Mouse (Mus musculus): ENCODE results near the gene Atp6ap1. TPM values are rescaled to one million over a fixed set of nuclear protein-coding genes. Genes with fewer than 3 reads are reported as not detected.

The Atp6ap1 gene
- polyA plus RNA-seq, 1 experiment from 2014 or later, result 140 TPM

- Histone ChIP-seq H3K27me3 (no peaks in the 10 kb centered on the region), H3K4me2 (replicated peaks) (no peak overlapping the region), H3K27ac (no peak overlapping the region), H3K9ac (no peak overlapping the region), H3K4me1 (peaks cover 6% of the 10 kb centered on the region; the same call in 1 of the 2 replicates), H3K36me3 (peaks cover 3% of the 10 kb centered on the region; the same call in 1 of the 2 replicates), H3K4me3 (no peak overlapping the region), H3K9me3 (replicated peaks) (no peaks in the 10 kb centered on the region; the same call in 1 of the 2 replicates)
- WGBS, result 31% methylated on average over 10 of the region's 10 CpGs
- ATAC-seq (ENCODE audit: low FRiP score), result no peak
These were observed 23.2 kb upstream of the Atp6ap1 start for GRCm38 (mm10) chrX:74273422-74274322.

GRCm38 (mm10) chrX:74277916-74278315, 19.0 kb upstream of the Atp6ap1 start:
- WGBS, result 81% methylated on average over 8 of the region's 8 CpGs
- ATAC-seq (ENCODE audit: low FRiP score), result no peak

GRCm38 (mm10) chrX:74281041-74281731, 15.7 kb upstream of the Atp6ap1 start:
- no peak; the same call in none of the 2 replicates for ATAC-seq (ENCODE audit: low FRiP score)
- H3K4me3 ChIP-seq, result peak overlapping the region; percentile 57
- H3K4me1 ChIP-seq, result peaks cover 12% of the 10 kb centered on the region
- no peak overlapping the region for H3K27ac ChIP-seq
- no peaks in the 10 kb centered on the region for H3K27me3 ChIP-seq
- H3K9ac ChIP-seq, result peak overlapping the region; percentile 70
- no peaks in the 10 kb centered on the region for H3K36me3 ChIP-seq
- 23% methylated on average over 14 of the region's 14 CpGs for WGBS
- H3K9me3 ChIP-seq (replicated peaks), result no peaks in the 10 kb centered on the region
- H3K4me2 ChIP-seq (replicated peaks), result peak overlapping the region; percentile 67

More at GRCm38 (mm10) chrX:74277916-74278315, 19.0 kb upstream of the Atp6ap1 start:
- H3K4me3 ChIP-seq, result no peak overlapping the region
- no peak overlapping the region for H3K4me2 ChIP-seq (replicated peaks)
- H3K27me3 ChIP-seq, result no peaks in the 10 kb centered on the region
- H3K9ac ChIP-seq, result no peak overlapping the region
- no peaks in the 10 kb centered on the region for H3K36me3 ChIP-seq
- H3K27ac ChIP-seq, result no peak overlapping the region
- no peaks in the 10 kb centered on the region for H3K9me3 ChIP-seq (replicated peaks)
- 0 out of 2 replicates have a peak, but pooled peaks cover 3% of the 10 kb centered on the region for H3K4me1 ChIP-seq

GRCm38 (mm10) chrX:74281732-74282394, 15.0 kb upstream of the Atp6ap1 start, which contains the start of the genes Taz and Dnase1l1:
Gene Taz (plus strand): TSS chrX:74281912.
Gene Dnase1l1 (minus strand): TSS chrX:74282337.
- peak; percentile 65 for ATAC-seq (ENCODE audit: low FRiP score)
- peak within 1 kb of the TSS; percentile 57 for H3K4me3 ChIP-seq
- H3K36me3 ChIP-seq, result no peaks in the 10 kb centered on the region
- 19% methylated on average over 16 of the region's 16 CpGs for WGBS
- no peaks in the 10 kb centered on the region for H3K27me3 ChIP-seq
- peak within 1 kb of the TSS; percentile 67 for H3K4me2 ChIP-seq (replicated peaks)
- peak within 1 kb of the TSS; percentile 70 for H3K9ac ChIP-seq
- no peaks in the 10 kb centered on the region for H3K9me3 ChIP-seq (replicated peaks)
- H3K27ac ChIP-seq, result peak within 1 kb of the TSS; percentile 70
- H3K4me1 ChIP-seq, result peaks cover 12% of the 10 kb centered on the region

DNA sequence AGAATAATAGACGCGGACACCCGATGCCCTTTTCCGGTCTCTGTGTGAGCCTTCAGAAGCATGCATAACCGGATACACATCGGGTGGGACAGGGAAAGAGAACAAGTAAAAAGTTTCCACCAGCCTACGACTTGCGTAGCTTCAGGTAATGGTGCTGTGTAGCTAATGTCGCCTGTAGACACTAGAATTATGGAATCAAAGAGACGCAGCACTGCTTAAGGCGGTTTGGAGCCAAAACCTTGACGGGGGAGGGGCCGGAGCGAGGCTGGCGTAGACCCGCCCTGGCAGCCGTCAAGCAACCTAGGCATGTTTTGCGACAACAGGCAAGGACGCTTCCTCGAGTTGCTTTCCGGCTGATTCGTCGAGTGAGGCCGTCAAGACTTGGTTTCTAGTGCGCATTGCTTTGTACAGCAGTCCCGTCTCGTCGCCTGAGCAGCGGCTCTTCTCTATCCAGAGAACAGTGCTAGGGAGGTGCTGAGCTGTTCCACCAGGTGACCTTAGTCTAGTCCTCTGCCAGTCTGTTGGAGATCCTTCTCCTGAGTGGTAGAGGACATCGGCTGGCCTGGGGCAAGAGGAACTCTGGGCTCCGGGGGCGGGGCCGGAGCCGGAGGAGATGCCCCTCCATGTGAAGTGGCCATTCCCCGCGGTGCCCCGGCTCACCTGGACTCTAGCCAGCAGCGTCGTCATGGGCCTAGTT, 14.4 kb upstream of the Atp6ap1 start:
- Histone ChIP-seq H3K27ac (peak overlapping the region; percentile 70), H3K4me3 (peak overlapping the region; percentile 57), H3K4me1 (peaks cover 12% of the 10 kb centered on the region), H3K27me3 (no peaks in the 10 kb centered on the region), H3K9me3 (replicated peaks) (no peaks in the 10 kb centered on the region), H3K36me3 (no peaks in the 10 kb centered on the region), H3K4me2 (replicated peaks) (peak overlapping the region; percentile 67), H3K9ac (peak overlapping the region; percentile 70)
- WGBS, result 29% methylated on average over 39 of the region's 39 CpGs
- peak; percentile 82 for ATAC-seq (ENCODE audit: low FRiP score)

DNA sequence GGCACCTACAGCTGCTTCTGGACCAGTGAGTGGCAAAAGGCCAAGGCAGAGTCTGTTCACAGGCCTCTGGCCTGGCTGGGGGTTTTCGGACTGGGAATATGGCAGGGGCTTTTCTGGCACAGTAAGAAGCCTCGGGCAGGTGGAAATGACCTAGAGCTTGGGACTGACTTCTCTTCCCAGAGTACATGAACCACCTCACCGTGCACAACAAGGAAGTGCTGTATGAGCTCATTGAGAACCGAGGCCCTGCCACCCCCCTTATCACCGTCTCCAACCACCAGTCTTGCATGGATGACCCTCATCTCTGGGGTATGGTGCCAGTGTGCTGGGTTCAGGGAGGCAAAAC, 13.8 kb upstream of the Atp6ap1 start:
- Histone ChIP-seq H3K36me3 (no peaks in the 10 kb centered on the region), H3K4me1 (peaks cover 12% of the 10 kb centered on the region), H3K9me3 (replicated peaks) (no peaks in the 10 kb centered on the region), H3K27me3 (no peaks in the 10 kb centered on the region), H3K9ac (peak overlapping the region; percentile 70), H3K4me2 (replicated peaks) (peak overlapping the region; percentile 67), H3K4me3 (peak overlapping the region; percentile 57), H3K27ac (peak overlapping the region; percentile 70; the same call in 1 of the 2 replicates)
- peak; percentile 44 for ATAC-seq (ENCODE audit: low FRiP score)
- WGBS, result 35% methylated on average over 5 of the region's 5 CpGs

GRCm38 (mm10) chrX:74293431-74293830, 3.5 kb upstream of the Atp6ap1 start:
- Histone ChIP-seq H3K27me3 (no peaks in the 10 kb centered on the region), H3K4me3 (no peak overlapping the region), H3K4me1 (peaks cover 3% of the 10 kb centered on the region; the same call in 1 of the 2 replicates), H3K9me3 (replicated peaks) (no peaks in the 10 kb centered on the region), H3K4me2 (replicated peaks) (no peak overlapping the region), H3K27ac (no peak overlapping the region), H3K9ac (no peak overlapping the region), H3K36me3 (0 out of 2 replicates have a peak, but pooled peaks cover 4% of the 10 kb centered on the region)
- no peak for ATAC-seq (ENCODE audit: low FRiP score)
- 76% methylated on average over 4 of the region's 4 CpGs for WGBS

DNA sequence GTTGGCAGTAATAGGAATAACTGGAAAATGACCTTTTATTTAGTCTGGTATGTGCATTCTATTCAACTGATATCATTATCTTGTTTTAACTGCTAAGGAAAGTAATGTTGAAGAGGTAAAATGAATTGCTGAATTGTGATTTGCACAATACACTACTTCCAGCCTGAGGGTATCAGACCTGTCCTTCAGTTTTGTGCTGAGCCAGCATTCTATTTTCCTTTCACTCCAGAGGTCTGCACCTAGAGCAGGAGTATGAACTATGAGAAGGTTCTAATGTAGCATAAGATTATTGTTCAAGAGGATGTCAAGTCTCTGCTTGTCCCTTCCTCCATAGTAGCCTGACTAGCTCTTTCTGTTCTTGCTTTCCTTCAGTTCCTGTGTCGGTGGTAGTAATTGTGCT, 1.5 kb downstream of the Atp6ap1 start:
- 95% methylated on average over 1 of the region's 1 CpGs for WGBS
- Histone ChIP-seq H3K4me1 (peaks cover 3% of the 10 kb centered on the region; the same call in 1 of the 2 replicates), H3K9ac (no peak overlapping the region), H3K27ac (no peak overlapping the region), H3K27me3 (no peaks in the 10 kb centered on the region), H3K36me3 (peaks cover 26% of the 10 kb centered on the region), H3K9me3 (replicated peaks) (no peaks in the 10 kb centered on the region), H3K4me3 (no peak overlapping the region), H3K4me2 (replicated peaks) (0 out of 2 replicates have a peak overlapping the region, but pooled peaks have one; percentile 22)
- ATAC-seq (ENCODE audit: low FRiP score), result no peak

DNA sequence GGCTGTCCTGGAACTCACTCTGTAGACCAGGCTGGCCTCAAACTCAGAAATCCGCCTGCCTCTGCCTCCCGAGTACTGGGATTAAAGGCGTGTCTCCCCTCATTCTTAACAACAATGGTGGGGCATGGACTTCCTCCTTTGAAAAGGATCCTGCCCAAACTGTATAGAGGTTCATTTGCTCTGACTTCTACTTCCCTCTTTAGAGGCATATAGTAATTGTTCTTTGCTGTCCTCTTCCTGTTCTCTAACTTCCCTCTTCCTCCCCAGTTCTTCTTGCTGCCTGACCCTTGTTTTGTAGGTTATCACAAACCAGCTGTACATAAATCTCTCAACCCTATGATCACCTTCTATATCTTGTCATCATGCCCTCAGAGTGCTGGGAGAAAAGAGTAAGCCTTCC, 2.8 kb downstream of the Atp6ap1 start:
- no peak for ATAC-seq (ENCODE audit: low FRiP score)
- Histone ChIP-seq H3K4me2 (replicated peaks) (no peak overlapping the region), H3K4me3 (no peak overlapping the region), H3K27me3 (no peaks in the 10 kb centered on the region), H3K27ac (no peak overlapping the region), H3K9ac (no peak overlapping the region), H3K9me3 (replicated peaks) (no peaks in the 10 kb centered on the region), H3K4me1 (peaks cover 3% of the 10 kb centered on the region; the same call in 1 of the 2 replicates), H3K36me3 (peaks cover 32% of the 10 kb centered on the region)
- 84% methylated on average over 3 of the region's 3 CpGs for WGBS

DNA sequence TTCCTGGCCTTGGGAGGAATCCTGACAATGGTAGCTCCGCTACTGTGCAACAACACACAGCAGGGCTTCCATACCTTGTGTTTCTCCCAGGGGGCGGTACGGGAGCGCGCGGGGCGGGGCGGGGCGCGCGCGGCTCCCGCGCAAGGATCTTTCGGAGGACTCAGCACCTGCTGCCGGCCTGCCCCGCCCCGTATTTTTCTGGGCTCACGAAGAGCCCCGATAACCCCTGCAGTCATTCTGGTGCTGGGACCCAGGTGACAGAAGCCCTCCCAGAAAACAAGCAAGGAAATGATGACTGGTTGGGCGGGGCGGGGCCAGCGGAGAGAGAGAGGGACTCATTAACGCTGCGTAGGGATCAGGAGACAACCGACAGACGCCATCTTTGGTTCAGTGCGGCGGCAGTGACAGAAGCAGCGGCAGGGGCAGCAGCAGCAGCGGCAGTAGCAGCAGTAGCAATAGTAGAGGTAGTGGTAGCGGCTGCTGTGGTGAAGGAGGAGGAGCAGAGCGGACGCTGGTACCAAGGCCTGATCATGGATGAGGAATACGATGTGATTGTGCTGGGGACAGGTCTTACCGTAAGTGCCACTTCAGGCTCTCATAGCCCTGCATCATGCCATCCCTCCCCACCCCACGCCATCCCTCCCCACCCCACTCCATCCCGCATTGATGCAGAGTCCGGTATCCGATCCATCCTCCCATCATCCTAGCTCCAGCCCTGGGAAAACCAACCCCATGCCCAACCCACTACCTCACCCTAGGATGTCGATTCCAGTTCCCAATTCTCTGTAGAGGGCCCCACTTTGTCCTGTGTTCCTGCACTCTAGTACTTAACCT, 8.2 kb downstream of the Atp6ap1 start, which contains the start of gene Gdi1:
Gene Gdi1, plus strand, starts transcription at position 132 of the 834 bp plus-strand sequence.
- Histone ChIP-seq H3K36me3 (peaks cover 60% of the 10 kb centered on the region), H3K27me3 (no peaks in the 10 kb centered on the region), H3K27ac (peak within 1 kb of the TSS; percentile 92), H3K9ac (peak within 1 kb of the TSS; percentile 74), H3K4me1 (peaks cover 9% of the 10 kb centered on the region), H3K9me3 (replicated peaks) (no peaks in the 10 kb centered on the region), H3K4me2 (replicated peaks) (peak within 1 kb of the TSS; percentile 73), H3K4me3 (peak within 1 kb of the TSS; percentile 56)
- ATAC-seq (ENCODE audit: low FRiP score), result peak; percentile 80
- WGBS, result 15% methylated on average over 41 of the region's 41 CpGs
